Mouse (Mus musculus) regulatory T cell (primary cell): Measurements from ENCODE around the gene Gm21905.

Experiments used
- in situ Hi-C: fragments of 300-600 bp; cut with MboI, MseI; formaldehyde crosslinking; loops from one replicate; pipeline ENCODE4 v1.15.1; 2025; ENCODE audit warnings: high pct_unique_total_duplicates

Gene Gm21905

GRCm38 (mm10) chr5:67946321-67946720, at the start of gene Gm21905:
Gene Gm21905 (minus strand): TSS chr5:67946421.
- in situ Hi-C loops = no loop called here

- in situ Hi-C loops = no loop called here
Observed at GRCm38 (mm10) chr5:67990426-67990825, 44.2 kb upstream of the Gm21905 start.

- in situ Hi-C loops = no loop called here
Observed at GRCm38 (mm10) chr5:67981946-67982526, 35.8 kb upstream of the Gm21905 start.

- in situ Hi-C loops = no loop called here
Observed at GRCm38 (mm10) chr5:67969536-67969935, 23.3 kb upstream of the Gm21905 start.

- in situ Hi-C loops = no loop called here
Observed at GRCm38 (mm10) chr5:67961708-67962629, 15.7 kb upstream of the Gm21905 start.

DNA sequence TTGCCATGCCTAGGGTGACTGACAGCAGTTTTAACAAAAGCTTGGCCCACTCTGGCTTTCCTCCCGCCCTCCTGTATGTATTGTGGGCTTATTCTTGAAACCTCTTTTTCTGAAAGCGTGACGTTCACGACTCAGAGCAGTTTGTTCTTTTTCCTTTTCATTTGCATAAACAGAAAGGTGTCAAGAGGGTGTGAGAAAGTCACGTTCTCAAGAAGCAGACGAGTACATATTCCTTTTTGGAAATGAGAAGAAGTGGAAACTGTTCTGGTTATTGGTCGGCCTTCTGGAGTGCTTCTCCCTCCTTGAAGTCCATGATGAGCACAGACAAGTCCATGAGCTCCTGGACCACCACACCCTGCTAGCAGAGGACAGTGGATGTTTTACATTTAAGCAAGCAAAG, 9.3 kb upstream of the Gm21905 start:
- in situ Hi-C loops = no loop called here

GRCm38 (mm10) chr5:67954097-67954496, 7.9 kb upstream of the Gm21905 start:
- in situ Hi-C loops = no loop called here

DNA sequence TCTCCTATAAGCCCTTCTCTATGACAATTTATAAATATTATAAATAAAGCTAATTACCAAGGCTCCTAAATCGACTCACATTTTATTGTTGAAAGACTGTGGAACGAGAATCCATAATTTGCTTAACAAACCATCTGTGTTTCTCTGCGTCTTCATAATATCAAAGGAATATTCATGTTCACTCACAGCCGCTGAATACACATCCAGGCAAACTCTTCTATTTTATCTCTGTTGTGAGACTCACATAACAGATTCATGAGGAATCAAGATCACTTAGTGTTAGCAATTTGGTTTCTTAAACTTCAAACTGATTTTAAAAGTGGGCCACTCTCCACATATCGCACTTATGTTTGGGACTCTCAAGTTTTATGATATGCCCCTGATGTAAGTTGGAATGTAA, 1.9 kb upstream of the Gm21905 start:
- in situ Hi-C loops = no loop called here

GRCm38 (mm10) chr5:67947006-67947405, 785 bp upstream of the Gm21905 start:
- in situ Hi-C loops = no loop called here

GRCm38 (mm10) chr5:67944074-67944785, 2.0 kb downstream of the Gm21905 start:
- in situ Hi-C loops = no loop called here

GRCm38 (mm10) chr5:67943199-67943598, 3.0 kb downstream of the Gm21905 start:
- in situ Hi-C loops = no loop called here

DNA sequence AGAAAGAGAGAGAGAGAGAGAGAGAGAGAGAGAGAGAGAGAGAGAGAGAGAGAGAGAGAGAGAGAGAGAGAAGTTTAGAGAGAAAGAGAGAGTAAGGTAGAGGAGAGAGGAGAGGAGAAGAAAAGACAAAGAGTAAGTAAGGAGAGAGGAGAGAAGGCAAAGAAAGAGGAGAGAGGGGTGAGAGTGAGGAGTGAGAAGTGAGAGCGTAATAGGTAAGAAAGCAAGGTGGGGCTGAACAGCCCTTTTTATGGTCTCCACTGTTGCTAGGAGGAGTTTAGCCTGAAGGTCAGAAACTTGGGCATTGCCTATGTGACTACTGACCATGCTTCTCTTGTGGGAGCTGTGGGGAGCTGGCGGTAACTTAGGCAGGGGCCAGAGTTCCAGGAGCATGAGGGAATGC, 4.9 kb downstream of the Gm21905 start, which contains the start of gene Gm5108:
Gm5108 (plus strand) TSS at position 301 of the 400 bp plus-strand sequence.
- in situ Hi-C loops = no loop called here

- in situ Hi-C loops = no loop called here
Observed at GRCm38 (mm10) chr5:67931623-67932022, 14.6 kb downstream of the Gm21905 start.

DNA sequence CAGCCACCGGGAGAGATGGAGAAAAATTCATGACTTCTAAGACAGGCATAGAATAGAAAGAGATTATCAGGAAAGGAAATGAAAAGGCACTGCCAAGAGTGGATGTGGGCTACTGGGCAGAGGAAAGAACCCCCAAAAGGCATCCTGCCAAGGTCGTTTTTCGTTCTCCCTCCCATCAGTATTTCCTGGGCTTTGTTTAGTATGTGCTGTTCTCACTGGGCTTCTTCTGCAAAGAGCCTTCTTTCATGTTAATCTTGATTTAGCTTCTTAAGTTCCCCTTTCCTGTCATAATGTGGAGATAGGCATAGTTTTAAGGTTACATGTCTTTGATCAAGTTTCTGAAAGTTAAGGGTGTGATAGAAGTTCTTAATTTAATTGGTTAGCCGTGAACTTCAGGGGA, 15.6 kb downstream of the Gm21905 start:
- in situ Hi-C loops = no loop called here

- in situ Hi-C loops = no loop called here
Observed at GRCm38 (mm10) chr5:67904555-67904954, 41.7 kb downstream of the Gm21905 start.

- in situ Hi-C loops = no loop called here
Observed at GRCm38 (mm10) chr5:67898921-67899320, 47.3 kb downstream of the Gm21905 start.

DNA sequence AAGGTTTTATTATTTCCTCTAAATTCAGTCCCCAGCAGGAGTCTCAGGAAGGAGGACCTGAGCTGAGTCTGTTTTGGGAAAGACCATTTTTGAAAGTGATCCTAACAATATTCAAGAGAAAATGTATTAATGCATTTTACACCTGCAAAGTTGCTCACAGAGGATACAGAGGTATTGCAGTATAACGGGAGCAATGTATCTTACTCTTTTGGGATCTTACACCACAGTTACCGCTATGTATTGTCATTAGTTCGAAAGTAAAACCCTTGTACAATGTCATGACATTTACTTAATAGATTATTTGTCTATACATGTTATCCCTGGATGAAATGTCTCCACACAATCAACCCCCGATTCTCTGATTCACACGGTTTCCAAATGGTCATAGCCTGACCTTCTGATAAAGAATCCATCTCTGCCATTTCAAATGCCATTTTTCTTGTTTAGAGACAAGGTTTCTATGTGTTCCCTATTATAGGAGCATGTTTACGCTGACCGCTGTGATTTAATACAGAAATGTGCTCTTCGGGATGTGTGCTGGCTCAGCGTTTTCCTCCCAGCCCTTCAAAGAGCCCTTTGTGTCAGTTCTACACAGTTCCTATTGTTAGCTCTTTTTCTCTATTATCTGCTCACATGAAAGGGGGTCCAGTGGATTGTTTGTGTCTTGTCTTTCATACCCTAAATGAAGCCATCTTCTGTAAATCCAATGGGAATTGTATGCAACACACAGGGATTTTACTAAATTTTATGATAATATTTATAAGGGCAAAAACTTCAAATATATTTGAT, 61.6 kb downstream of the Gm21905 start:
- in situ Hi-C loops = no loop called here

DNA sequence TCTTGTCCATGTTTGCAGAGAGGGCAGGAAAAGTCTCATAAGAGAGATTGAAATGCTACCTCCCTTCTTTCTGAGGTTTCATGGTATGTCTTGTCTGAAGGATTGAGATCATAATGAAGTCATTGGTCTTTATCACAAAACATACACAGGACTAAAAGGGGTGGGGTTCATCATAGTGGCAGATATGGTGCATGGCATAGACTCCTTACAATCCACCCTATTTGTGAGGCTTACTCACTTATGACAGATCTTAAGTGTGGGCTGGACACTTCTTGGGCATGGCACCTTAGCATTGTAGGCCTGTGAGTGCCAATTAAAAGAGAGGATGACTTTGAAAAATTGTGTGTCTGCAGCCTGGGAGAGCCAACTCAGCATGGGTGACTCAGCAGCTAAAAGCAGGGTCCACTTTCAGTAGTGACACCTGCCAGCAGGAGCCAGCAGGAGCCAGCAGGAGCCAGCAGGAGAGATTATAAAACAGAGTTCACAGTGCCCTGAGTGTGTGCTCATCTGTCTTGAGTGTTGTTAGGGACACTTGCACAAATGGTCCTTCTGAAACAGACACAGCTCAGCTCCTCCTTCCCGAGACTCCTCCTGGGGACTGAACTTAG, 62.6 kb downstream of the Gm21905 start:
- in situ Hi-C loops = no loop called here
